Mouse (Mus musculus) CD8-positive naive resting alpha-beta T cell, adult 2 months (primary cell): ENCODE results near the gene Bbs2.
A peak's percentile ranks its signal among the peaks of the same experiment; 100 is the strongest.
"Not testable (repeated sequence)": the region's sequence is repeated elsewhere in the genome, so short reads cannot be mapped to it uniquely, and the experiment has no call there.

Experiments used
- DNase-seq, 2 experiments: peaks; one replicate each; pipeline ENCODE4 v3.0.0; 2022; ENCODE audit warnings: low read depth in 2 of 2, low spot score in 2 of 2

Gene Bbs2

DNA sequence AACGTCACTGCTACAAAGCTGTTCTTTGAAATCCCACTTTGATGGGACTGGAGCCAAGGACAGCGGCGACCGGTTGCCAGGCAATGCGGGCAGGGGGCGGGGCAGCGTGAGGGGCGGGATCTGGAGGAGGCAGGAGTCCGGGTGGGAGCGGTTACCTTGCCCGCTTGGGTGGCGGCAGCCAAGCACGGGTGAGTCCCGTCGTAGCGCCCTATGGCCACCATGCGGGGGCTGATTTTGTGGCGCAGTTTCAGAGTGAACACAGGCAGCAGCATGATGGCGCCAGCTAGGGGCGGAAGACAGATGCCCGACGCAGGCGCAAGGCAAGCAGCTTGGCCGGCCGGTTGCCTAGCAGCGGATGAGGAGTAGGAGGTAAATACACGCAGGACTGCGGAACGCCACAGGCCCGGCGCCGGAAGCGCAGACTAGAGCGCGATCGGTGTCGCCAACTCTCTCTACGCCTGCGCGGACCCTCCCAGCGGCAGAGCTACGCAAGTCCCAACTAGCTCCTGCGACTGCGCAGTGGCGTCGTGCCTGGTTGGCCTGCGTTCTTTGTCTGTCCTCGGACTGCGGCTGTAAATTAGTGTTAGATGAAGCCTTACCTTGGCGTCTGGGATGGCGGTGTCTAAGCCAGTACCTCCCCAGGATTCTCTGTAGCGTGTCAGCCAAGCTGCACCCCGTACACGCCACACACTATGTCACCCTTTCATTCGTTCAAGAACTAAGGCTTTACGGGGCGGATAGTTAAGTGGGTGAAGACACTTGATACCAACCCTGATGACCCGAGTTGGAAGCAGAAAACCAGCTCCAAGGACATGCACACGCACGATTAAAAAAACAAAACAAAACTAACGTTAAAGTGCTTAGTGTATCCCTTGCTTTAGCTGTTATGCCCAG, at the start of gene Bbs2:
TSS of gene Bbs2 (minus strand) at position 848 of the 894 bp plus-strand sequence.
- peak; percentile 96 to 98 for DNase-seq

DNA sequence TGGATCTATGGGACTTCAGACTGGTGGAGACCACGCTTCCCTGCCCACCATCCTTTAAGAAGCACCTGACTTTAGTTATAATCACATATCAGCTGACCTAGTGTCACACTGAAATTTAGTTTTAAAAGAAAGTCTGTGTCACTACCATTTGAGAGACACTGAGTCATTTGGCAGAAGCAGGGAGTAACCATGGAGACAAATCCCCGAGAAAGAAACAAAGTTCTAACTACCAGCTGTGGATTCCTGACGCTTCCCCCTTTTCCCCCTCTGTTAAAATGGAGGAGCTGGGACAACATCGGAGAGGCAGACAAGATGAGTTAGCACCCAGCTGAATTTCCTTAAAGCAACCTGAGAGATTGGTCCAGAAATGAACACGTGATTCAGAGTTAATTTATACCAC, 49.5 kb upstream of the Bbs2 start:
- DNase-seq, result no peak

DNA sequence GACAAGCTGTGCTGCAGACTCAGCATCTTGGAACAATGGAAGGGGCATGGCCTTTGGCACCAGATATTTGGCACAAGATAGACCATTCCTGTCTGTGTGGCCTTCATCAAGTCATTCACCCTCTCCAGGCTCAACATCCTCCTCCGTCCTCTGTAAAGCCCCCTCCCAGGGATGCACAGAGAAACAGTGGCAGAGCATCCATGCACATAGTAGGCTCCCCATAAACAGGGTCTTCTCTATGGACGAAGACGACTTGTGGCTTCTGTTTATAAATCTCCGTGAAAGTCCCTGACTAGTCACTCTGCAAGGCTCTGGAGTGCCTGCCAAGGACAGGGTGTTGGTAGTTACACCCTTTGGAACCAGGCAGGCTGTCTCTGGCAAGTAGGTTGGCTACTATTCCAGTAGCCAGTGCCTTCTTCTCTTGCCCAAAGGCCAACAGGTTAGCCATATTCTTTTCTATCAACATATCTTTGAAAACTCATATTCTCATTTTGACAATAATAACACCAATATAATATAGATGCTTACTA, 41.6 kb upstream of the Bbs2 start:
- DNase-seq, result no peak

DNA sequence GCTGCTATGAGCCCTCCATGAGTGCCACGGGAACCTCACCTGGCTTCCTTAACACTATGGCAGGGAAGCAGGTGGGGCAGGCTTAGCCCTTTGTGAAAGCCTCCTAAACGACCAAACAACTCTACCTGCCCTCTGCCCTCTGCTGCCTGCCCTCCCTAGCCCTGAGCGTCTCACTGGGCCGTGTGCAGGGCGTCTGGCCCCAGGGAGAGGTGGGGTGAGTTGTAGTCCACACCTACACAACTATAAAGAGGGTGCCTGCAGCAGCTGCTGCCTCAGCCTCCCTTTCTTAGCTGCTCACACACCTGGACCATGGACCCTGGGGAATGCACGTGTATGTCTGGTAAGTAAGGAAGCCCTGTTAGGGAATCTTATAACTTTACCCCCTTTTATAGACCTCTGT, 38.2 kb upstream of the Bbs2 start, which contains the start of gene Mt4:
TSS of gene Mt4 (plus strand) at position 265 of the 400 bp plus-strand sequence.
- no peak for DNase-seq

DNA sequence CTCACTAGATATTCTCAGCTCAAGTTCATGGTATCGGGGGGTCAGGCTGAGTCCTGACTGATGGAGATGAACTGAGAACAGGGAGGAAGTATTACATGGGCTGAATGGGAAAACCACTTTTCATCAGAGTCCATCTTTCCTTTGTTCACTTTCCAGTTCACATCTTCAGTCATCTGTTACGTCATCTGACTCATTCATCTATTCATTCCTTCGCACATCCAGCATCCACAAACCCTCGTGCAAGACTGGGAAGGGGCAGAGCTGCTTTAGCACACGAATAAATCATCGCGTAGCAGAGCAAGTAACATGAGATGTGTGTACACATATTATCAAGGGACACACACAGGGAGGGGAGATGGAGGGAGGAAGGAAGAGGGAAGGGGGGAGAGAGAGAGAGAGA, 37.5 kb upstream of the Bbs2 start:
- no peak for DNase-seq

DNA sequence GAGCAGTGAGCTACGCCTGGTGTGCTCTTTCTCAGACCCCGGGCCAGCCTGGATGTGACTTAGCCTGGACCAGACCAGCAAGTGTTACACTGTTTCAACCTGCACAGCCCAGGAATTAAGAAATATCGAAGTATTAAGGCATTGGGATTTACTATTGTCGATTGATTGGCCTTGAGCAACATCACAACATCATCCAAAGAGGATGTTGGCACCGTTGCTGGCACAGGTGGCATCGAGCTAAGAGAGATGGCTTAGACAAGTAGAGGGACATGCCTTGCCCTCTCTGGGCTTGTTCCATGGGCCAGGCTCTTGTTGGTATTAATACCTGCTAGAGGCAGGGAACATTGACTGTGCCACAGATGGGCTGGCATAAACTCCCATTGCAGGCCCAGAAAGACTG, 36.8 kb upstream of the Bbs2 start:
- DNase-seq, result no peak

DNA sequence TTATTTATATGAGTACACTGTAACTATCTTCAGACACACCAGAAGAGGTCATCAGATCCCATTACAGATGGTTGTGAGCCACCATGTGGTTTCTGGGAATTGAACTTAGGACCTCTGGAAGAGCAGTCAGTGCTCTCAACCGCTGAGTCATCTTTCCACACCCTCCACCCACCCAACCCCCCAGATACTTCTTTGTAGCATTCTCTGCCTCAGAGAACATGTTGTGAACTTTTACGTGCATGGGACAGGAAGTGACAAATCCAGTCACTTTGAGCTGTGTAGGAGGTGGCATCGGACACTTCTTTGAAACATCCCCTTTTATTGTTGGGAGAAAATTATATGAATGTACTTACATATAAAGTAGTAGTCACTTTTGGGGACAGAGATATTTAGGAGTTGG, 35.9 kb upstream of the Bbs2 start:
- DNase-seq, result not testable (repeated sequence)

DNA sequence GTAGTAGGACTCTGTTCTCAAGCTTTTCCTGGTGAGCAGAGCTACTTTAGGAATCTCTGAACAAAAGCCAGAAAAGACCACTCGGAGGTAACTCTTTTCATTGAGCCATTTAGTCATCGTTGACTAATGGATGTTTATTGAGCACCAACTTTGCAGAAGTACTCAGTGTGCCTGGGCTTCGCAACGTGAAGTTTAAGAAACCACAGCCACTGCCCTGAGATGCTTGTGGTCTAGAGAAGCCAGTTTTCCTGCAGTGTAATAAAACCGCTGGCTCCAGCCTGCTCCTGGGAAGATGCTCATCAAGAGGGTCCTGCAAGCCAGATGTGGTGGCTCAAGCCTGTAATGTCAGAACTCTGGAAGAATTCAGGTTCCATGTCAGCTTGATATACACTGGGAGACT, 33.4 kb upstream of the Bbs2 start:
- no peak for DNase-seq

DNA sequence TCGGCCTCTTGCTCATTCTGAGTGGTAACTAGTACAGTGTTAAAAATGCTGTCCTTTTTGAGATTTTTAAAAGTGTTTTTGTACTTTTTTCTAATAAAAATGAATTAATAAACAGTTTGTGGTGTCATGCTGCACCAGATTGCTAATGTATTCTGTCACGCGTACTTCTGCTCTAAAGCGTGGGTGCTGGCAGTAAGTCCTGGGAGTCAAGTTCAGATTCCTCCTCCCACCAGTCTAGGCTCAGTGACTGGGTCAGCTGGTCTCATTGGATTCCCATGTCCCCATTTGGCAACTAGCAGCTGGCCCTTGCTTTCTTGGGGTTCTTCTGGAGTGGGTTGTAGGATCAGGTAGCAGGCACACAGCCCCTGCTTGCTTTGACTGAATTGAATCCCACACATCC, 31.4 kb upstream of the Bbs2 start:
- DNase-seq, result no peak

DNA sequence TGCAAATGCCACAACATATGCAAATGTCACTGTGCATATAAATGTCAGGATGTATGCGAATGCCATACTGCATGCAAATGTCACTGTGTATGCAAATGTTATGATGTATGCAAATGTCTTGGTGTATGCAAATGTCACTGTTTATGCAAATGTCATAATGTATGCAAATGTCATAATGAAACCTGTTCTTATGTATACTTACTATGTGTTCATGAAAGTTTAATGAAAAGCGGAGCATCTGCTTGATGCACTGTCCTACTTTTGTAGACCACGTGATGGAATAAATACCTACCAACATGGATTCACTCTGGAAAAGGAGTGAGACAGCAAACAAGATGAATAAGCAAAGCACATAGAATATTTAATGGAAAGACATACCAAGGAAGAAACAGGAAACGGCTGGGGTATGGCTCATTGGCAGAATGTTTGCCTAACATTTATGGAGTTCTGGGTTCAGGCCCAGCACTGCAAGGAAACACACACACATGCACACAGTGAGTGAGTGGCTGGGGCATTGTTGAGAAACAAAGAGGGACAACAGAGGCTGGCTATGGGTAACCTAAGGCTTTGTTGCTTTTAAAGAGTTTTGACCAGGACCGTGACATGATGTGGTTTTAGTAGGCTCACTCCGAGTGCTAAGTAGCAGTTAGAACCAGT, 30.5 kb upstream of the Bbs2 start:
- no peak for DNase-seq

DNA sequence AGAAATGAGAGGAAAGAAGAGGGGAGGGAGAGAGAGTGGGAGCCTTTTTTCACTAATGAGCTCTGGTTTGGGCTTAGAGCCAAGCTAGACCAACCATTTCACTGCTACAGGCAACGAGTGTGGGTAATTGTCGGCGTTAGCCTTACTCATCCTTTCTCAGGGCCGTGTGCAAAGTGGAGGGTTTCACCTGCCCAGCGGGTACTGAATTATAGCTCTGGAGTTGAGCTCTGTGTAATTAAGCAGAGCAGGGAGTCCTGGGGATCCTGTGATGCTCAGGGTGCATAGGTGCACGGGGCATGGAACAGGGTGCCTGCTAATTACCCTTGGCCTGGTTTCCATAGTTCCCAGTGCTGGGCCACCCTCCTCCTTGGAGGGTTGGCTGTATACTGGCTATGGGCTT, 29.0 kb upstream of the Bbs2 start:
- no peak for DNase-seq

DNA sequence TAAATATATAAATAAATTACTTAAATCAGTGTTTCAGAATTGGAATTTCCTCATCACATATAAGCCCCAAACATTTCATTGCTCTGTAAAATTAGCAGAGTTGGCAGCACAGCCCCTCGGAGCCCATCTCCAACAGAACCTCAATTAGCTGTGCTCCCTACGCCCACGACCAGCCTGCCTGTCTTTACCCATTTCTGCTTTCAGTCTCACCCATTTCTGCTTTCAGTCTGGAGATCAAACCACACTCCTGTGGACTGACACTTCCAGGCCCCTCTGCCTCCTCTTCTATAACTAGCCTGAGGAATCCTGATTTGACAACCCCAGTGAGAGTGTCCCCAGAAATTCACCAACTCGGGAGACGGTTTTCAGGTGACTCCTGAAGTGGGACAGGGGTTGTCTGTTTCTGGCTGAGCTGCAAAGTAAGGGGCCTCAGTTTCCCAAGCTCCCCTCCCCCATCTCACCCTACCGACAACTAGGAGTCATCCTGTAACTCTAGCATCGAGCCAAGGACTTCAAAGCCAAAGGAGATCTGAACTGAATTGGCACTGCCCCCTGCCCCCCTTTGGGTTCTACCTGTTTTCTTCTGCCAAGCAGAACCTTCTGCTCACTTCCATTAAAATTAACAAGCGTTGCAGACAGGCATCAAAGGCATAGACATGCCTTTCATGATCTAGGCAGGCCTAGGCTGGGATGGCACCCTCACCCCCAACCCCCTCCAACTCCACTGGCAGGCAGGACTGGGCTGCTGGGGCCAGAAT, 24.2 kb upstream of the Bbs2 start:
- DNase-seq, result no peak

DNA sequence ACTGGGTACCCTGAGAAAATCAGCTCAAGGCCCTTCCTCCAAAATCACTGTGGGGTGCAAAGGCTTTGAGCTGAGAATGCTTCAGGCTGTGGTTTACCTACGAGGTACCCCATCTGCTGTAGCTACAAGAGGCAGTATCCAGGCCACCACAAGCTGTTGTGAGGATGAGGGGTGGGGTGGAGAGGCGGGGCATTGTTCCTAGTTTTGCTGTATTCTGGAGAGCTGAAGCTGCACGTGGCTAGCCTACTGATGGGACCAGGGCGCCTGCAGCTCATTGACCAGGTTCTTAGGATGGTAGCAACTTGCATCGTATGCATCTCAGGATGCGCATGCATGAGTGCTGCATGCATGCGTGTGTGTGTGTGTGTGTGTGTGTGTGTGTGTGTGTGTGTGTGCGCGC, 22.9 kb upstream of the Bbs2 start:
- no peak for DNase-seq

DNA sequence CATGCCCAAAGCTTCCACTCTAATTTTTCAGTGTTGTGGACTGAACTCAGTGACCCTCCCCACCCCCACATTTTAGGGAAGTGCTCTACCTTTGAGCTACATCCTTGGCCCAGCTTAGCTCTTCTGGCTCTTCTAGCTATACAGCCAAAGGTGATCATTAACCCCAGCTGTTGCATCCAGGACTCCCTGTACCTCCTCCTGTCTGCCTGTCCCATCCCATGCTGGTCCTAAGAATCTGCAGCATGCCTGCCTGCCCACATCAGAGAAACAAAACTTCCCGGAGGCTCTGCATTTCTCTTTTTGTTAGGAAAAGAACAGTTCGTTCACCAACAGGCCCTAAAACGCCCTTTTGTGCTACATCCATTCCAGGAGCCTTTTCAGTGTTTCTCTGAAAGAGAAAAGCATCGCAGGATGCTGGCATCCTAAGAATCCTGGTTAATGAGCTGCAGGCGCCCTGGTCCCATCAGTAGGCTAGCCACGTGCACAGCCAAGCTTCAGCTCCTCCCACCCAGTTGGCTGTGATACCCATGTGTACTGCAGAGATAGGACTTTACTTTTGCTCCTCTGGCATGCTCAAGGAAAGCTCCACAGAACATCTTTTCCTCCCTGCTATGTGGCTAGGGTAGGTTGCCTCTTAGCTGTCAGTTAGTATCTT, 20.2 kb upstream of the Bbs2 start:
- DNase-seq, result no peak

DNA sequence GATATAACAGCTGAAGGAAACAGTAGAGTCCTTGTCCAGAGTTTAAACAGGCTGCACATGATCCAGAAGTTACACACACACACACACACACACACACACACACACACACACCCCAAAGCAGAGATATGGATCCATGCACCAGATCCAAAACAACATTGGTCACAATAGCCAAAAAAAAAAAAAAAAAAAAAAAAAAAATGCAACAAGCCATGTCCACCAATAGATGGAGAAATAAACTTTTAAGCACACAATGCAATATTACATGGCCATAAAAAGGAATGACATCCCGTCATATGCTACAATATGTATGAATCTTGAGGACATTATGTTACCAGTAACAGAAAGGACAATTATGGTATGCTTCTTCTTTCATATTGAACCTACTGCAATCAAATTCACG, 15.2 kb upstream of the Bbs2 start:
- DNase-seq, result no peak

DNA sequence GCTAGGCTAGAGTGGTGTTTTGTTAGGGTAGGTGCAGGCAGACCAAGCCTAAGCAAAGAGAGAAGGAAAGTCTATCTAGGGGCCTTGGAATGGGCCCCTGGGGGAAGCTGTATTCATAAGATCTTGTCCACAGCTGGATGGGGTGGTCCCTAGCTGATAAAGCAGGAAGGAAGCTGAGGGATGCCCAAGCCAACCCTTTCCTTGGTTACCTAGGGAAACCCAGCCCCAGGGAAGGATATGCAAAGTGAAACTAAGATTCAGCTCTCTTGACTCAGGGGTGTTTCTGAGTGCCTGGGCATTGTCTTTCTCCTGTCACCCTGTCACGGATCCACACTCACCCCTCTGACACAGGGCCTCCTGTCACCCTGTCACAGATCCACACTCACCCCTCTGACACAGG, 14.7 kb upstream of the Bbs2 start:
- no peak for DNase-seq

DNA sequence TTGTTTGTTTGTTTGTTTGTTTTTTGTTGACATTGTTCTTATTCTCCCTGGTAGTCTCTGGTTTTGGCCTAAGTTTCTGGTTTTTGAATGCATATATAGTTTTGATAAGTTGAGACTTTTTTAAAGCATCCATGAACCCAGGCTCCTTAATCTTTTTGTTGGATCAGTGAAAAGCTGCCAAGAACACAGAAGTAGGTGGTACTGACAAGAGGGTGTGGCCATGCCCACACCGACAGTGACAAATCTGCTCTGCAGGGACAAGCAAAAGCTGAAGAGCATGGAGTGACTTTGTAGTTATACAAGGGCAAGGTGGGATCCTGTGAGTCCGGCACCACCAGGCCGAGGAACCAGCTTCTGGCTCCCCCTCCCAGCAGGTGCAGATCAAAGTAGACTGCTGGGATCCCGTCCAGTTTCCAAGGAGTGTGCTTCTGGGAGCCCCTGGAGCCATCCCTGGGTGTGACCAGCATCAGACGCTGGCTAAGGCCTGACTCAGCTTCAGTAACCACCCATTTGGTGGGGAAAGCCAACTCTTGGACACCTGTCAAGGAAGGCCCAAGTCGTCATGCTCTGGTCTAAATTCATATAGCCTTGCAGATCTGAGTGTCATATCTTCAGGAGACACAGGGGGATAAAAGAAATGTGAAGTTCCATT, 11.9 kb upstream of the Bbs2 start:
- DNase-seq, result no peak

DNA sequence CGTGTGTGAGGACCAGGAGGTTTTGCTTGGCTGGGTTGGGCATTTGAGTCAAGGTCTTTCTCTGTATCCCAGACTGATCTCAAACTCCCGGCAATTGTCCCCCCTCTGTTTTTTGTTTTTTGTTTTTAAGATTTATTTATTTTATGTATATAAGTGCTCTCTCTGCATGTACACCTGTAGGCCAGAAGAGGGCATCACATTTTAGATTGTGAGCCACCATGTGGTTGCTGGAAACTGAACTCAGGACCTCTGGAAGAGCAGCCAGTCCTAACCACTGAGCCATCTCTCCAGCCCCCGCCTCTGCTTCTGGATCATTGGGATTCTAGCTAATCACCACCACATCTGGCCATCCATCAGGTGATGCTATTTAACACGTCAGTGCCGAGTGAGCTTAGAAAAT, 11.1 kb upstream of the Bbs2 start:
- DNase-seq, result no peak

DNA sequence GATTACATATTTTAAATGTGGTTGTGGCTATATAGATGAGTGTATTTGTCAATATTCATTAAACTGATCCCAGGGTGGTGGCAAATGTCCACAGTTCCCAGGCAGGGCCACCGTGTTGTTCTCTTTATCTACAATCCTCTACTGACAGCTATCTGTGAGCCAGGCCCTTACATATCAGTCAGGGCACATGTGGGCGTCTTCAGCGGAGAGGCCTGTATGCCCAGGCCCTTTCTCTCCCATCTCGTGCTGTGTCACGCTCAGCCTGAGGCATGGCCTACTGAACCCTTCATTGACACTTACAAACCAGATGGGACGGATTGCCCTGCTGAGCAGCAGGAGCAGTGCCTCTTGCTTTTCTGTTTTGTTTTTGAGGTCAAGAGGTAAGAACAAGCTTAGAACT, 10.7 kb upstream of the Bbs2 start:
- DNase-seq, result no peak

DNA sequence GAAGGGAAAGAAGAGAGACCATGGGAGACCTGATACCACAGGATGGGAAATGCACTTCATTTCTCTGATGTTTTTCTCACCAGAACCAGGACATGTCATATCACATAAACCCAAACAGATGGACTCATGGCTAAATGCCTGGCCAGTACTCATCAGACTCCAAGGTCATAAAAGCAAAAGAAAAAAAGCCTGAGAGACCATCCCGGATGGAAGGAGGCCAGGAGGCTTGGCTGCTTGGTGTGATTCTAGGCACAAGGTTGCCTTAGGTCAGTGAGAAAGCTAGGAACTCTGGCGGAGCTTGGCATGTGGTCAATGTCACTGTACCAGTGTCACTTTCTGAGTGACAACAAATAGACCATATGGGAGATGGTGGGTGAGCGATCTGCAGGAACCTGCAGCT, 9.1 kb upstream of the Bbs2 start:
- no peak for DNase-seq

DNA sequence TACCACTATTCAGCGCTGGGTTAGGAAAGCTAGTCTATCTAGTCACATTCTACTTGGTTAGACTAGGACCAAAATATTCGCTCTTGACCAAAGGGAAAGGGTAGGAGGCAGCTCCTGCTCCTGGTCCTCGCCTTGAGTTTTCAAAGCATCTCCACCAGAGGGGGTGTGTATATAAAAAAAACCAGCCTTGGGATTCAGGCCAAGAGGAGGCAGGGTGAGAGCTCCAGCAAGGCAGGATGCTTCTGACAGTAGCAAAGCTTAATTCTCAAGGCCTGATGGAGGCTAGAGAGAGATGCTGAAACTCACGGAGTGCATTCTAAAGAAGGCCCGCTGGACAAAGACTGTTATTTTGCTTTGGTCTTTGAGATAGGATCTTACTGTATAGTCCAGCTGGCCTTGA, 5.4 kb upstream of the Bbs2 start:
- no peak for DNase-seq
